Mouse (Mus musculus) fat pad, adult 2 months (tissue): ENCODE measurements around the gene Lix1l.
"Not testable (repeated sequence)": the region's sequence is repeated elsewhere in the genome, so short reads cannot be mapped to it uniquely, and the experiment has no call there.

ENCODE experiments used
- DNase-seq: peaks from one replicate; pipeline ENCODE4 v3.0.0-alpha.2; 2011; ENCODE audit warnings: low read depth, low spot score; ENCODE audit errors: extremely low read depth

Gene Lix1l

GRCm38 (mm10) chr3:96581771-96582515 is 19.0 kb upstream of the Lix1l start:
- DNase-seq, result no peak

GRCm38 (mm10) chr3:96583386-96583785 is 17.6 kb upstream of the Lix1l start:
- no peak for DNase-seq

DNA sequence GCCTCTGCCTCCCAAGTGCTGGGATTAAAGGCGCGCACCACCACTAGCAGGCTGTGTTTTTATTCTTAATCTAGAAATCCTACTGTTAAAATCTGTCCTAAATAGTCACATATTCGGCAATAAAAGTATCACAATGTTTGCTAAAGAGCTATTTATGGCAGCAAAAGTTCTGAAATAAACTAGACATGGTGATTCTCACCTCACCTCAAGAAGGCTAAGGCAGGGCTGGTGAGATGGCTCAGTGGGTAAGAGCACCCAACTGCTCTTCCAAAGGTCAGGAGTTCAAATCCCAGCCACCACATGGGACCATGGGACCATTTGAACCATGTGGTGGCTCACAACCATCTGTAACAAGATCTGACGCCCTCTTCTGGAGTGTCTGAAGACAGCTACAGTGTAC is 10.3 kb upstream of the Lix1l start:
- no peak for DNase-seq

- DNase-seq, result no peak
Observed at GRCm38 (mm10) chr3:96593374-96593773, 7.6 kb upstream of the Lix1l start.

GRCm38 (mm10) chr3:96593790-96594560 is 7.0 kb upstream of the Lix1l start, which contains the start of gene Polr3gl:
Gene Polr3gl (minus strand): TSS chr3:96594181.
- no peak for DNase-seq

- DNase-seq, result no peak
Observed at GRCm38 (mm10) chr3:96594851-96595250, 6.1 kb upstream of the Lix1l start.

DNA sequence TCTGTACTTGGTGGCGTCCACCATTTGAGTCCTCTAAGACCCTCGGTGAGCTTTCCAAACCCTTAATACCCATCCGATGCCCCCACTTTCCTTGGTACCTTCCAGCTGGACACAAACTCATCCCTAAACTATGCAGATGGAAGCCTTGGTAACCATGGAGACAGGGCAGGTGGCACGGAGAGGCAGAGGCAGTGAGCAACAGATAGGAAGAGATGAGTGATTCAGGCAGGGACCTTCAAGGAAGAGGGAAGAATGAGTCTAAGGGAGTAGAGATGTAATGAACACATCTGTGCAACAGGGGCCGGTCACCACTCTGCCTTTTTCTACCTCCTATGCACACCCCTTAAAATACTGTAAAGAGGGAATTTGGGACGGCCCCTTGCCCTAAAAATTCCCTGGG is 5.3 kb upstream of the Lix1l start:
- DNase-seq, result no peak

DNA sequence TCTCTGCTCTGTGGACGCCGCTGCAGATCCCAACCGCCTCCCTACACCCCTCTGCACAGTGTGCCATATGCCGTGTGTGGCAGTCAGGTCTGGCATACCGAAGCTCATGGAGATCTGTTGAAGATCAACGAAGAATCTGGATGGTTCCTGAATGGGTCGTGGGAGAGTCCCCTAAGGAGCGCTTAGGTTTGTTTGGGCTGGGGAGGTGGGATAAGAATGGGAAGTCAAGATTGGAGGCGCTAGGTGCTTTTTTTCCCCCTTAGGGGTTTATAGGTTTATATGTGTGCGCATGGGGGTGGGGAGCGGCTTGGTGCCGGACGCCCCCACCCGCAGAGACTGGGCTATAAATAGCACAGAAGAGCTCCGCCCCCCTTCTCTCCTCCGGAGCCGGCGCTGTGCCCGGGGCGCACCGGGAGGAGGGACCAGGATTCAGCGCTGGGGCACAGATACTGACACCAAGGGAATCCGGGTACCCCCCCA is 4.7 kb upstream of the Lix1l start, which contains the start of gene Ankrd34a:
Gene Ankrd34a (plus strand): TSS at position 409 of the 480 bp plus-strand sequence.
- no peak for DNase-seq

DNA sequence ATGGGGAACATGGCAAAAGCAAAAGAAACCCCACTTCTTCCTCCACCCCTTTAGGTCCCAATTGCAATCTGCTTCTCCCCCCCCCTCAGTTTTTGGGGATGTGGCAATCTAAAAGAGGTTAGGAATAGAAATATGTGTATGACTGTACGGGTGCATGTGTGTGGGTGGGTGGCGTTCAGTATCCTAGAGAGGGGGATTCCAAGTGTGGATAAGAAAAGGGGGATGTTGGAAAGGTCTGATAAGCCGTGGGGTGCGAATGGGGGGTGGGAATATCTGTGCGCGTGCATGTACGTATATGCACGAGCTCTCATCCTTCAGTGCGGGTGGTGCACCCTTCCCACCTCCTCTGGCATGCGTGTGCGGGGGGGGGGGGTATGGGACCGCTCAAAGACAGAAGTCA is 4.1 kb upstream of the Lix1l start:
- no peak for DNase-seq

GRCm38 (mm10) chr3:96597435-96597891 is 3.5 kb upstream of the Lix1l start:
- DNase-seq, result no peak

DNA sequence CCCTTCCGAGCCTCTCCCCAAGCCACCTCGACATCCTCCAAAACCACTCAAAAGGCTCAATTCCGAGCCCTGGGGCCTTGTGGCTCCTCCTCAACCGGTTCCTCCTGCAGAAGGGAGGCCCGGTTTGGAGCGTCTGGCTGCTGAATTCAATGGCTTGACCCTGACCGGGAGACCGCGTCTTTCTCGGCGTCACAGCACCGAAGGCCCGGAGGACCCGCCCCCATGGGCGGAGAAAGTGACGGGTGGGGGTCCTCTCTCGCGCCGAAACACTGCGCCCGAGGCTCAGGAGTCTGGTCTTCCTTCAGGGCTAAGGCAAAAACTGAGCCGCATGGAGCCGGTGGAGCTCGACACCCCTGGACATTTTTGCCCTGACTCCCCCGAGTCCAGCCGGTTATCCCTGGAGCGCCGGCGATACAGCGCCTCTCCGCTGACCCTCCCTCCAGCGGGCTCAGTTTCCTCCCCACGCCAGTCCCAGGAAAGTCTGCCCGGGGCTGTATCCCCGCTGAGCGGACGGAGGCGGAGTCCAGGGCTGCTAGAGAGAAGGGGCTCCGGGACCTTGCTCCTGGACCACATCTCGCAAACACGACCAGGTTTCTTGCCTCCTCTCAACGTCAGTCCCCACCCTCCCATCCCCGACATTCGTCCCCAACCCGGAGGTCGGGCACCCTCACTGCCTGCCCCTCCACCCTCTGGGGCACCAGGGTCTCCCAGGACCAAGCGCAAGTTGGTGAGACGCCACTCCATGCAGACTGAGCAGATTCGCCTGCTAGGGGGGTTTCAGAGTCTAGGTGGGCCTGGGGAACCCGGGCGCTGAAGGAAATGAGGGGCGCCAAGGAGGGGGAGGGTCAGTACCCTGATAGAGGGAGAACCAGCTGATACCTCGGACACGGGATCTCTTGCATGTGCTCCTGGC is 2.5 kb upstream of the Lix1l start:
- DNase-seq, result no peak

DNA sequence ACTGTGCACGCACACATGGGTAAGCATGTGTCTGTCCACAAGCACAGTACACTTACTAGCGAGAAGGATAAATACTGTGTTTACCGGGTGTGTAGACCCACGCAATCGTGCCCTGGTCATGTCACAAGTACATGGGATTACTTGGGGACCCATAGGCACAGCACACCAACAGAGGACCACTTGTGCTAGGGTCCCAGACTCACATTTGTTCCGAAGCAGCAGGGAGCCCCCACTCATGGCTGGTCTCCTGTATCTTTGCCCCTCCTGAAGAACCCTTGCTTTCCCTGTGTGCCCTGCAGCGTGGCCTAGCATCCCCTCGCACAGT is 1.9 kb upstream of the Lix1l start:
- no peak for DNase-seq

DNA sequence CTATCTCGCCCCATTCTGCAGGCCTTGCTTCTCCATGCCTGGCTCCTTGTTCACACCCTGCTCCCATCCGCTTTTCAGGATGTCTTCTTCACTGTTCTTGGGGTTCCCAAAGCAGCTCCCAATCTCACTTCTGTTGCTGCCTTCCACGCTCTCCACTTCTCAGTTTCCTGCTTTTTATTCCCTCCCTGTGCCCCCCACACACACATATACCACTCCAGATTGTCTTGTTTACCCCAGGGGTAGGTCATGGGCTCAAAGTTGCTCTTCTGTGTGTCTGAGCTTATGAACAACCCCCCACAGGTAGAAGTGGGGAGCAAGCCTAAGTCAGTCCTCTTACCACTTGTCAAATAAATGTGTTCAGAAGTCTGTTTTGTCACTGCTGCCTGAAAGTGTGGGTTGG is 1.5 kb upstream of the Lix1l start:
- no peak for DNase-seq

DNA sequence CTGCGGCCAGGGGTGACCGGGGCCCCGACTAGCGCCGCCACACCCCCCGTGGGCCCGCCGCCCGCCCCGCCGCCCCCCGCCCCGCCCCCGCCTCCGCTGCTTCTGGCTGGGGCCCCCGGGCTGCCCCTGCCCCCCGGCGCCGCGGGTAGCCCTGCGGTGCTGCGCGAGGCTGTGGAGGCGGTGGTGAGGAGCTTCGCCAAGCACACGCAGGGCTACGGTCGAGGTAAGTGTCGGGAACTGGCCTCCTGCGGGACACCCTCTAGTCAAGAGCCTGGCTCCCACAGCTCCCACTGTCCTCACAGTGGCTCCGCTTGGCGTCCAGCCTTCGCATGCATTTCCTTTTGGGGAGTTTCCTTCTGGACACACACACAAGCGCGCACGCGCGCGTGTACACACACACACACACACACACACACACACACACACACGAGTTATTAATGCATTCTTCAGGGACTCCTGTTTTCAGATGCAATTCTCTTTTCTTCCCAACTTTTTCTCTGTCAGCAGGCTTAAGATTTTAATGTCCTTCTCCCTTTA is 370 bp downstream of the Lix1l start:
- no peak for DNase-seq

DNA sequence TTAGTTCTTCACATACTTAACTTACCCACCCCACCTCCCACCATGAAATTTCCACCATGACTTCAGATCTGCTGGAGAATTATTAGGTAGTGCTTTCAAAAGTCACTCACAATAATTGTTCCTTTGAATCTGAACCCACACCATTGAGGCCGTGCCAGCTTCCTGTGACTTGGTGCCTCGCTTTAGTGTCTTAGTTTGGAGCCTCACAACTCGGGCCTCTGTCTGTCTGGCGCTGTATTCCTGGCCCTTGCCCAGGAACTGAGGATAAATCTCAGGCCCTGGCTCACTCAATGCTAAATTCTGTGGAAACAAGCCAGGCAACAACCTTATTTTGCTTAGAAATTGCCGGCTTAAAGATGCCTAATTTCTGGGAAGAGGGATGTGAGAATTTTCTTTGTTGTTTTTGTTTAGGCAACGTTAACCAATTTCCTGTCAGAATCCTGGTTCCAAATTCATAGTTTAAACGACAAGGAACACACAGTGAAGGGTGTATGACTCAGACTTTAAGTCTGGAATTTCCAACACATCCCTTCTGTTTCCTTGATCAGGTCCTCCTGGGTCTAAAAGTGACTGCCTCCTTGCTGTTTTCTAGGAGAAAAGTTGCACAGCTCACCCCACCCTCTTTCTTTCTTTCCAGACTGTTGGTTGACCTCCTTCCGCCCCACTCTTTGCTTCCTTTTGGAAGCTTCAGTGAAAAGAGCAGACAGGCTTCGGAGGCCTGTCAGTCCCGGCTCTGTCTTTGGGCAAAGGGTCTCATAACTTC is 1.2 kb downstream of the Lix1l start:
- no peak for DNase-seq

- DNase-seq, result no peak
Observed at GRCm38 (mm10) chr3:96602704-96603084, 1.7 kb downstream of the Lix1l start.

DNA sequence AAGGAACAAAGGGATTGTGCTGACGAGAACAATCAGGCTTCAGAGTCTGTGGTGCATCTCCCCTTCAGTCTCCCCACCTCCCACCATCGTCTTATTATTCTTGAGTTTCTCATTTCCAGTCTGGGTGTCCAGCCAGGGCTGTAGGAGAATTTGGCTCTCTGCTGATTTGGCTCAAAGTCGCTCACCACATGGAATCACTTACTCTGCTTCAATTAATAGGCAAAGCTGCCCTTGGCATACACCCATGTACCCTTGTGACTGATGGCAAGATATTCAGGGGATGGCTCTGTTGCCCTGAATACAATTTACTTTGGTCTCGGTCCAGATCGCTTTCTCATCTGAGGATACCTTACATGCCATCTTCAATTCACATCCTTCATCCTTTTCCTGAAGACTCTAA is 2.4 kb downstream of the Lix1l start:
- no peak for DNase-seq

GRCm38 (mm10) chr3:96606007-96606406 is 5.1 kb downstream of the Lix1l start:
- DNase-seq, result not testable (repeated sequence)

- no peak for DNase-seq
Observed at GRCm38 (mm10) chr3:96606618-96607017, 5.7 kb downstream of the Lix1l start.

- DNase-seq, result no peak
Observed at GRCm38 (mm10) chr3:96617941-96618340, 17.0 kb downstream of the Lix1l start.
